Mouse (Mus musculus) bone marrow, adult 2 months (tissue): ENCODE results near the gene Derl2. TPM values are rescaled to one million over a fixed set of nuclear protein-coding genes. Genes with fewer than 3 reads are reported as not detected.
A peak's percentile ranks its signal among the peaks of the same experiment; 100 is the strongest.

Experiments used
- H3K27ac ChIP-seq: fragments of 200-500 bp; 2 replicates; pipeline ENCODE4 v1.5.1; 2012; ENCODE audit warnings: low read depth, mild to moderate bottlenecking, control low read depth, inconsistent platforms, low read length; ENCODE audit not compliant: control insufficient read depth, poor library complexity, insufficient read depth
- H3K4me1 ChIP-seq: fragments of 200-500 bp; 2 replicates; pipeline ENCODE4 v1.6.1; 2011; ENCODE audit warnings: low read length; ENCODE audit not compliant: control insufficient read depth, insufficient read depth
- H3K4me3 ChIP-seq: fragments of 200-500 bp; replicated peaks from 2 replicates; pipeline ENCODE3; 2011; ENCODE audit warnings: mild to moderate bottlenecking, low read depth, low read length, control low read depth; ENCODE audit not compliant: control insufficient read depth
- CTCF ChIP-seq: fragments of 200-500 bp; IDR thresholded peaks from 2 replicates; pipeline ENCODE4 v1.5.1; 2011; ENCODE audit warnings: low read length, control low read depth; ENCODE audit not compliant: control insufficient read depth, insufficient read depth
- POLR2A ChIP-seq: fragments of 200-500 bp; IDR thresholded peaks from 2 replicates; pipeline ENCODE4 v1.6.1; 2011; ENCODE audit warnings: low read depth, mild to moderate bottlenecking, control low read depth, low read length, borderline replicate concordance; ENCODE audit not compliant: control insufficient read depth
- WGBS: fragments of 180-500 bp; shearing (Covaris S2); methylation state at CpG from one replicate; pipeline ENCODE4 v1.1.7; 2018; 5-methylcytosine and 5-hydroxymethylcytosine counted together
- polyA plus RNA-seq: library from polyadenylated mRNA; stranded (reverse); fragments of >200 nt; gene quantifications from 2 replicates; pipeline ENCODE4 v1.2.4, GENCODE M21; 2011; ENCODE audit warnings: low replicate concordance; ENCODE audit not compliant: missing spikeins, insufficient read depth, insufficient read length

Derl2 gene
- polyA plus RNA-seq, 1 experiment: 37.9 TPM

GRCm38 (mm10) chr11:71018416-71019200 lies 1.0 kb downstream of the Derl2 start:
- WGBS: 3% methylated on average over 28 of the region's 28 CpGs
- Histone ChIP-seq H3K4me1 (peaks cover 4% of the 10 kb centered on the region; the same call in 1 of the 2 replicates), H3K4me3 (peak overlapping the region; percentile 98), H3K27ac (peak overlapping the region; percentile 86)
- TF ChIP-seq POLR2A (no peak), CTCF (no peak)

GRCm38 (mm10) chr11:71017051-71017450 lies 2.6 kb downstream of the Derl2 start:
- WGBS: 65% methylated on average over 1 of the region's 1 CpGs
- no peak overlapping the region for H3K4me3 ChIP-seq
- H3K27ac ChIP-seq: no peak overlapping the region
- TF ChIP-seq POLR2A (no peak), CTCF (no peak)
- peaks cover 4% of the 10 kb centered on the region; the same call in 1 of the 2 replicates for H3K4me1 ChIP-seq

DNA sequence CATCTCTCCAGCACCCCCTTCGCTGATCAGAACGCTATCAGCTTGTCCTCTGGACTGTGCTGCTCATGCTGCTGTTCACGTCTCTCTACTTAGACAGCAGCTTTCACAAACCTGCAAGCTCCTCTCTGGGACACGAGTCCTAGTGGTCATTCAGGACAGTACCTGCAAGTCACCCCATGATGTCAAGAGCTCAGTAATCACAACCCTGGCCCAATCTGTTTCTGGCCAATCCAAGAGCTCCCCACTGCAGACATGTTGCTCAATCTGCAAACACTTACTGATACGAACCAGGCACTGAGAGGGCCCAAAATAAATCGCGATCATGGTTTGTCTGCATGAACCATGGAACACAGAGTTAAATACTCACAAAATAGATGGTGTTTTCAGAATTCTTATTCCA lies 6.9 kb downstream of the Derl2 start:
- Histone ChIP-seq H3K4me3 (no peak overlapping the region), H3K4me1 (no peaks in the 10 kb centered on the region; the same call in 1 of the 2 replicates), H3K27ac (no peak overlapping the region)
- no peak for TF ChIP-seq POLR2A
- no peak for TF ChIP-seq CTCF
- WGBS: 84% methylated on average over 7 of the region's 7 CpGs

DNA sequence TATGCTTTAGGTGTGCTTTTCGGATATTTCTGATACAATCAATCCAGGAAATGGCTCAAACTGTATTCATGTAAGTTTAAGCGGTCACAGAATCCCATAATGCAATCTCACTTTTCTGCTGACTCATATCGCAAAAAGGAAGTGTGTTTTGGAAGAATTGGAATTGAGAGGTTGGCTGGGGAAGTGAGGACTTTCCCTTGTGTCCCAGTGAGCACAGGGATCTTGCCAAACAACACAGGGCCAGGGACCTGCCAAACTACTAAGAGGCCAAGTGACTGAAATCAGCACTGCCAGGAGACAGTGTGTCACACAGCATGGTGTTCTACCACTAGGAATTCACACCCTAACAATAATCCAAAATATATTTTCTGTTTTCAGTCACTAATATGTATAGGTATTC lies 11.3 kb downstream of the Derl2 start:
- no peak overlapping the region for H3K27ac ChIP-seq
- TF ChIP-seq POLR2A (no peak), CTCF (no peak)
- H3K4me3 ChIP-seq: no peak overlapping the region
- H3K4me1 ChIP-seq: peaks cover 1% of the 10 kb centered on the region; the same call in 1 of the 2 replicates
- WGBS: 42% methylated on average over 3 of the region's 3 CpGs

DNA sequence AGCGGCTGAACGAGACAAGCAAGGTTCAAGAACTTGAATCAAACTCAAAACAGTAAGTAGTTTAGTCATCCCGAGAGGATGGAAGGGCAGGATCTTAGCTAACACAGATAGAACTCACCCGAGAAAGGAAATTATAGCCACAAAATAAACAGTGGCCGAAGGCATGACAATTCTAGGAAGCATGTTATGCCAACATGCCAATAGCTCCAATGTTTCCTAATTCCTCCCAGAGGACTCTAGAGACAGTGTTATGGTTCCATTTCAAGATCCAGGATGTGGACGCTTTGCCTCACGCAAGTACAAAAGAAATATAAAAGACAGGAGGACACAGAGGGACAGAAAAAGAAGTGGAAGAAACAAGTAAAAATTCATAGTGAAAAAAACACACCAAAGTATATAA lies 11.8 kb downstream of the Derl2 start:
- Histone ChIP-seq H3K27ac (no peak overlapping the region), H3K4me3 (no peak overlapping the region), H3K4me1 (peaks cover 1% of the 10 kb centered on the region; the same call in 1 of the 2 replicates)
- TF ChIP-seq POLR2A: no peak
- WGBS: 78% methylated on average over 7 of the region's 7 CpGs

DNA sequence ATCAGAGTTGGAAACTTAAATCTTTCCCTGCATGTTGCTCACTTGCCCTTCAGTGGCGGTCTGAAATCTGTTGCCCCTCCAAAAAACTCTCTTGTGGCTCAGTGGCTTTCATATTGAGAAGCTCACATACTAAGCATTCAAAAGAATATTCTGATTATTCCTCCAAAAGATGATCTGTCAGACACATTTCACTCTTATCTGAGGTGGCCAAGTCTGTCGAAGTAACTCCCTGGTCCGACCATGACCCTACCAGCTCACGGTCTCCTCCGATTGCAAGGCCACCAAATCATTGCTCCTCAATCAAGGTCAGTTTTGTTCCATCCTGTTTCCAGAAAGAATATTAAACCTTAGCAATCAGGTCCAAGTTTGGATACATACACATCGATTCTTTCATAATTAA lies 12.6 kb downstream of the Derl2 start:
- H3K27ac ChIP-seq: no peak overlapping the region
- TF ChIP-seq CTCF (no peak), POLR2A (no peak)
- 89% methylated on average over 6 of the region's 6 CpGs for WGBS
- H3K4me3 ChIP-seq: no peak overlapping the region
- peaks cover 1% of the 10 kb centered on the region; the same call in 1 of the 2 replicates for H3K4me1 ChIP-seq

DNA sequence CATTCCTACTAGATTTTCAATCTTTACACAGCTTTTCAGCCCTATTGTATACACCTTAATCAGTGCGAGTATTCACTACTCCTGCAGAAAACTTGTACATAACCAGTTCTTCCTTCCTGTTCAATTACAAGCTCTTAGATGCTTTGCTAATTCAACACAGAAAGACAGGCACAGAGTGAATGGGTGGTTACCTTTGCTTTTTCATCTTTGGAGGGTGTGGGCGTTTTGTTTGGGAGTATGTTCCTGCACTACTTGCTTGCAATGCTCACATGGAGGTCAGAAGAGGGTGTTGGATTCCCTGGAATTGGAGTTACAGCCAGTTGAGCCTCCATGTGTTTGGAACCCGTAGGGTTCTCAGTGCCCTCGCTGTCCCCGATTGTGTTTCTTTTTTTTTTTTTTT lies 14.6 kb downstream of the Derl2 start:
- Histone ChIP-seq H3K27ac (no peak overlapping the region), H3K4me3 (no peak overlapping the region), H3K4me1 (peaks cover 1% of the 10 kb centered on the region; the same call in 1 of the 2 replicates)
- 33% methylated on average over 5 of the region's 5 CpGs for WGBS
- TF ChIP-seq POLR2A (no peak), CTCF (no peak)

DNA sequence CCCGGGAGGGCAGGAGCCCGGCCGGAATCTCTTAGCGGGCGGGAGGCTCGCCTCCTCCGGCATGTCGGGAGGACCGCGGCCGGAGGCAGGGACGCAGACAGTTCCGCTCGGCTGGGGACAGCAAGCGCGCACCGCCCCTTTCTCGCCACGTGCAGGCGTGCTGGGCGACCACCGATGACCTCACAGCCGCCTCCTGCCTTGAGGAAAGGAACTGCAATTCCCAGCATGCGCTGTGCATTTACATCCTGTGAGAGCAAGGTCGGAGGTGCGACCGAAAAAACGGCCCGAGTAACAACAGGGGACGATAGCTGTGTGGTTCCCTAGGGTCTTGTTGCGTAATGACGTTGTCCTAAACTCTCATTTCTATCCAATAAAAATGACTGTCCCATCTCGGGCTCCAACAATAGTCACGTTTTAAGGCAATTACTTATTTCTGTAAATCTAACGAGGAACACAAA lies 15.3 kb downstream of the Derl2 start, which contains the start of gene Dhx33:
Dhx33 (minus strand) TSS at position 122 of the 458 bp plus-strand sequence.
- Histone ChIP-seq H3K4me1 (peaks cover 1% of the 10 kb centered on the region; the same call in 1 of the 2 replicates), H3K27ac (peak within 1 kb of the TSS; percentile 50), H3K4me3 (peak within 1 kb of the TSS; percentile 86)
- under 1% methylated on average over 35 of the region's 35 CpGs for WGBS
- TF ChIP-seq POLR2A (no peak), CTCF (0 out of 2 replicates have a peak, but pooled peaks have one; percentile 20)

GRCm38 (mm10) chr11:71003611-71004315 lies 15.9 kb downstream of the Derl2 start:
- WGBS: under 1% methylated on average over 49 of the region's 49 CpGs
- Histone ChIP-seq H3K4me3 (peak overlapping the region; percentile 86), H3K27ac (peak overlapping the region; percentile 50), H3K4me1 (peaks cover 1% of the 10 kb centered on the region; the same call in 1 of the 2 replicates)
- TF ChIP-seq POLR2A (no peak; the same call in 1 of the 2 replicates), CTCF (no peak)
